Mouse (Mus musculus): ENCODE measurements at regions not wholly inside any gene's neighbourhood (a gene's known extent, or its start where the extent isn't known, plus 50 kb on each side); places are given as distances from the start of the nearest gene placed in this dataset.

DNA sequence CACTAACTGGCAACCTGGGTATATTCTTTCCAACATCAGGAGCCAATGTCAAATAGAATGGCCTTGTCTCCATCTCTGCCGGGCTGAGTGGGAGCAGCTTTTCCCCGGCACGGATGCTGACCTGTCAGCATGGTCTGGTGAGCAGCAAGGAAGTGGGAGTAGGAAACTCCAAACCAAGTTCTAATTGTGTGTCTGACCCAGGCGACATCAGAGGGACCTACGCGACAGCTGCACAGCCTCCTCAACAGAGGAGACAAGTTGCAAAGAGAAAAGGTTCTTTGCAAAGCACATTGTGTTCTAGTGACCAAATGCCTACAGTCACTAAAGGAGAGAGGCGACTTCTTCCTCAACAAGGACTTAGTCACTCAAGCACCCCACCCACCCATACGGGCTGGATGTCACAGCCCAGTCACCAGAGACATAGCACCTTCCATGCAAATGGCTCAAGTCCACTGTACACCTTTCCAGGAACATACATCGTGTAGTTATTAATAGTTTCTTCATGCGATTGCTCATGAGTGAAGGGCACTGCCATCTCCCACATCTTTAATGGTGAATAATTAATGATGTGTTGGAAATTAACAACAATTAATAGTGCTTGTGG, 334.8 kb upstream of the Hnrnpa3 start:
- no peak for DNase-seq (ENCODE audit: low read depth, low spot score)

DNA sequence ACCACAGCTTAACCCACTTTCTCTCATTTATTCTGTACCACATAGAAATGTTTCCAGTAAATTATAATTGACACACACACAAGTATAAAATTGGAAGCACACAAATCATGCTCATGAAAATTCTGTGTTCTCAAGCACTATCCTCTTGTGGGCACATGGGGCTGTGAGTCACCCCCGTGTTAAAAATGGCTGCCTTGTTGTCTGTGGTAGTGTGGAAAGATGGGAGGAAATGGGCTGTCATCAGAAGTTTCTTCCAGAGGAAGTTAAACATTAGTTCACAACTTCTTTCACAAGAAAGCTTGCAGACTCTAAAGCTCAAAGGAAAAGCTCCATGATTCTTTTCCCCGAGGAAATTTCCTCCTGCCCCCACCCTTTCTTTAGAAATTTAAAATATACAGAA, 329.5 kb upstream of the Hnrnpa3 start:
- no peak for DNase-seq (ENCODE audit: low read depth, low spot score)

DNA sequence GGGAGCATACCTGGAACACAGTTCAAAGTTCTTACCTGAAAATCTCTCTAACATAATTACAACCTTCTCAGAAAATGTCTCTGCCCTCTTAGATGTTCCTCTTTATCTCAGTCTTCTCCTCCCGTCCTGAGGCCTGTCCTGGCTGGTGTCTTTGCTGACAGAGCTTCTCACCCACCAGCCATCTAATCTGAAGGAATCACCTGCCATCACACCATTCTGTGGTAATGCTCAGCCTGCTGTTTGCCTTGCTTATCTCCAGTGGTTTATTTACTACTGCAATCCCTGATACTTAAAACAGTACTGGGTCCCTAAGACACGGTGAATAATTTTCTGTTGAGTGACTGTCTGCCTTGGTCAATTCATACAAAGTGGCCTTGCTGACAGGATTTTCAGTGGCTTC, 317.8 kb upstream of the Hnrnpa3 start:
- no peak for DNase-seq (ENCODE audit: low read depth, low spot score)

DNA sequence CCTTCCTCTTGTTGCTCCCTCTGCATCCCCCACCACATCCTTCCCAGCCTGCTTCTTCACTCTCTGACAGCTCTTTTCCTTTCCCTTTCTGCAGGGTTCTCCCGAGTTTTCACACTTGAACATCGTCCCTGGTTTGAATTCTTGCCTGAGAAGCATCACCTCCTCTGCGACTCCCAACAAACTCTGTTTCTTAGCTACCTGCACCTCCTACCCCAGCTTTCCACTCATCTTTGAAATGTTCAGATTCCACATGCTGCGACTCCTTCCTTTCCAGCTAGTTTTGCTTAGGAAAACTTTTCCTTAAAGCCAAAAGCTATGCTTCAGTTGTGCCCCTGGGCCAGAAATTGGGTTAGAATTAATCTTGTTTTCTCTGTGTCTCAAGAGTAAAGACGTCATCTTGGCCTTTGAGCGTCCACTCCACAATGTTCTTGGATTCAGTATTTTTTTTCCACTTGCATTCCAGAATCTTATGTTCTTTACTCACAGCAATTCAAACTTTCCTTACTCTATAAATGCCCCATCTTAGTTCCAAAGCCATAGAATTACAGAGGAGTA, 317.3 kb upstream of the Hnrnpa3 start:
- DNase-seq (ENCODE audit: low read depth, low spot score) = no peak

DNA sequence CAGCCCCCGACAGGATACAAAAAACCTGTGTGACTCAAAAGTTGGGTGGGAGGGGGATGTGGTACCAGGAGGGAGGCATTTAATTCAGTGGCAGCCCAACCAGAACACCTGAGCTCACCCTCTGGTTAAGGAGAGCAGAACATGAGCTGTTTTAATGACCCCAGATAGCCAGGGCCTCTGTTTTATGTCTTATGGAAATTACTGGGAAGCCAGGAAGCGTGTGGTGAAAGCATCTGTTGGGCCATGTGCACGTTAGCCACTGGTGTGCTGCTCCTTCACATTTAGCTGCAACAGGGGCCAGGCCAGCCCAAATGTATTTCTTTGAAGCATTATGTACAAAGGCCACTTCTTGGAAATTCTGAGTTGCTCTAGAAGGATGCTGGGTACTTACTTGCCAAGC, 308.2 kb upstream of the Hnrnpa3 start:
- DNase-seq (ENCODE audit: low read depth, low spot score) = no peak

DNA sequence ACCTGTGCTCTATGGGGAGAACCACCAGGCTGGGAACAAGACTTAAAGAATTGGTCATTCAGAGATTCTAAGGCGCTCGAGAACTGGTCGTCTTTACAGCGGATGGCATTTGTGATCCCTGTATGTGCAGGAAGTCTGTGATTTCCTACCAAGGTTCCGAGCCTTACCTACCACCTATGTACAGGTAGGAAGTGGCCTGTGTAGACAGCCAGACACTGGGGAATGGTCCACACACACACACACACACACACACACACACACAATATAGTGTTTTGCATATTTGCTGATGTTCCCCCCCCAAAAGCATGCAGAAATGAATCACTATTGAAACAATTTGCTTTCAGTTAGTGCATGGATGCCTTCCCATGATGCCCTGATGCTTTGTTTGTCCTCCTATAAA, 307.1 kb upstream of the Hnrnpa3 start:
- DNase-seq (ENCODE audit: low read depth, low spot score) = no peak

DNA sequence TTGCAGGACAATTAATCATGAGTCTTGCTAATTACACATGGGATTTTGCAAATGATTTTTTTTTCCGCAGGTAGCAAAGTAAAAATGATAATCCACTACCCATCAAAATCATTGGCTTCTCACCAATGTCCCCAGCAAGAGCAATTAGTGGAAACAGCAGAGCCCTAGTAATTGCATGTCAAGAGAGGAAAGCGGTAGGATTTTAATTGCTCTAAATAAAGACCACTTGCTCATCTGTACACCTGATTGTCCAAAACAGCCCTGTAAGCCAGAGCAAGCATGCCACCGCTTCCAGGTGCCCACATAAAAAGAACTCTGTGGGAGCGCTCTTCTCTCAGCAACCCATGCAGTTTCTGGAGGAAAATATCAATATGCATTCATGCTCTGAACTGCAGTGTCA, 306.5 kb upstream of the Hnrnpa3 start:
- DNase-seq (ENCODE audit: low read depth, low spot score) = no peak

DNA sequence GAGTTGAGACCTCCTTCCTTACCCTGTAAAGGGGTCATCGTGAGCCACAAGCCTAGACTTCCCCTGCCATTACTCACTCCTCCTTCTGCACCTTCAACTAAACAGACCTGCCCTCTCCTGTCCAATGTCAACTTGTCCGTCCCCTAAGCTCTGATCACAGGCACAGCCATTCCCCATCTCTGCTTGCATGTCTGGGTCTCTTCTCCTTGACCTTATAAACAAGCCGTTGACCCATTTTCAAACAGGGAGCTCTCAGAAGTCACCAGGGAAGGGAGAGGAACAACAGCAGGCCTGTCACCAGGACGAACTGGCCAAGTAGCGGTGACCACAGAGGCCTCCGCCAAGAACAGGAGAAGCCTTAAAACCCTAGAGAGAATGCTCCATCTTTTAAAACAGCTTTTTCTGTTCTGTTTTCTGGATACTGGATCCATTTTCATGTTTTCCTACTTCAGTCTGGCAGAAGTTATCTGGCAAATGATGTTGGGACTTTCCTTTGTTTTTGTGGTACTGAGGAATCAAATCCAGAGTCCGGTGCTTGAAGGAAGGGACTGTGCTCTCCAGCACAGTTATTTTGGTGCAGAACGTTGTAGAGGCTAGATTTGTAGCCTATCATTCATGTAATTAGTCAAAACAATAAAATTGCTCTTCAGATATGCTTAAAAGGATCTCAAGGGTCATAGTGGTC, 302.2 kb upstream of the Hnrnpa3 start:
- DNase-seq (ENCODE audit: low read depth, low spot score) = no peak

DNA sequence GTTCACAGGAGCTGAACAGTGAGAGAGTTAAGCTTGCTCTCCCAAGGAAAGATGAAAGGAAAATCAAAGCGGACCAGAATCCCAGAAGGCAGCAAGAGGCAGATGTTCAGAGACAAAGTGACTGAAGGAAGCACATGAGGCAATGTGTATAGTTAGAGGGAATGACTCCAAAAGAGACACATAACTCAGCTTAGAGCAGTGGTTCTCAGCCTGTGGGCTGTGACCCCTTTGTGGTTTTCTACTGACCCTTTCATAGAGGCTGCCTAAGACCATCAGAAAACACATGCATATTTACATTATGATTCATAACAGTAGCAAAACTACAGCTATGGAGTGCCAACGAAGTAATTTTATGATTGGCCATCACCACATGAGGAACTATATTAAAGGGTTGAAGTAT, 301.5 kb upstream of the Hnrnpa3 start:
- no peak for DNase-seq (ENCODE audit: low read depth, low spot score)

DNA sequence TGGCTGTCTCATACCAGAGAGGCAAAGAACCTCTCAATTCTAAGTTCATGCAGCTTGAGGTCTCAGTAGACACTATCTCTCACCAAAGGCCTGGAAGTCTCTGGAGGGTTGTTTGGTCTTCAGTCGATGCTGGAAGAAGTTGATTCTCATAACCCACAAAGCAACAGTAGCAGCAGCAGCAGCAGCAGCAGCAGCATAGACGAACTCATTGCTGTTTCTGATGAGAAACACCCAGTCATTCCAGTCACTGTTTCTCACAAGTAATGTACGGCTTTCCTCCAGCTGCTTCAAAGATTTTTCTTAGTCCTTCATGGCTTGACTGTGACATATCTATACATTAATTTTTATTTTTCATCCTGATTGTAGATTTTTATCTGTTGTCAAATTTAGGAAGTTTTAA, 298.1 kb upstream of the Hnrnpa3 start:
- DNase-seq (ENCODE audit: low read depth, low spot score) = no peak

DNA sequence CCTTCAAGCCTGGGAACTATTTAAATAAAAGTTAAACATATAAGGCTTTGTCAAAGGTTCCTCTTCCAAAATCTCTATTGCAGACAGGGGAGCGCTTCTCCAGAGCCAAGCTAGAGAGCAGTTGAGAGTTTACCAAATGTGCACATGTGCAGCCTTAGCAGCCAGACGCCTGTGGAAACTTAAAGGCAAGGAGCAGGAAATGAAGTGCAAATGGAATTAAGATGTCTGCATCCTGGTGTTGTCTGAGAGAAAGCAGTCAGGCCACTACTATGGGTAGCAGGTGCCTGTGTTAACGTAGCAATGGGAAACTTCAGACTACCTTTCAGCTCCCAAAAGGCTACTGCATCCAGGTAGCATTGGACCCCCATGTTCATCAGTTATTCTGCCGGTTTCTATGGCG, 282.4 kb upstream of the Hnrnpa3 start:
- no peak for DNase-seq (ENCODE audit: low read depth, low spot score)

DNA sequence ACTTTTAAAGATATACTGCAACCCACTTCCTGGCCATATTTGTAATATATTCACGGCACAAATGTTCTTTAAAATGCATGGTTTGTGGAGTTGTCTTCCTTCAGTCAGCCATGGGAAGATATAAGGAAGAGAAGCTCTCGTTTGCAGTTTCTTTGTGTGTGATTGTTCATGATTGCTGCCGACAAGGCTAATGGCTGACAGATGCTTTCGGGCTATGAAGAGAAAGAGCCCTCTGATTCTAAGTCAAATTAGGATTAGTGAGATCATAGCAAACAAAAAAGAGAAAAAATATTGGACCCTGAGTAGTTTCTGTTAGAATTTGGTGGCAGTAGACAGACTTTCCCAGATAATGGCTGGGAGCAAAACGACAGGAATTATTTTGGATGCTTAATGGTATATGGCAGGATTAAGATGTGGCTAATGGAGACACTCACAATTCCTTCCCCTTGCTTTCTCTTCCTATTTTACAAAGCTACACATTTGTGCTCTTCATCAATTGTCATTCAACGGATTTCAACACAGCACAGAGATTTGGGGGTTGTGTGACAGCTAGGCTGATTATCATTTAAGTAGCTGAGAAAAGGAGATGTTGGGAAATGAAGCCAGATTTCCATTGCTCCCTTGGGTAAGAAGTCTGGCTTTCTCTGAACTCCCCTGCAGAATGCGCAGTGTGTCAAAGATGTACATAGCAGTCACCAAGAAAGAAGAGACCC, 273.4 kb upstream of the Hnrnpa3 start:
- no peak for DNase-seq (ENCODE audit: low read depth, low spot score)

DNA sequence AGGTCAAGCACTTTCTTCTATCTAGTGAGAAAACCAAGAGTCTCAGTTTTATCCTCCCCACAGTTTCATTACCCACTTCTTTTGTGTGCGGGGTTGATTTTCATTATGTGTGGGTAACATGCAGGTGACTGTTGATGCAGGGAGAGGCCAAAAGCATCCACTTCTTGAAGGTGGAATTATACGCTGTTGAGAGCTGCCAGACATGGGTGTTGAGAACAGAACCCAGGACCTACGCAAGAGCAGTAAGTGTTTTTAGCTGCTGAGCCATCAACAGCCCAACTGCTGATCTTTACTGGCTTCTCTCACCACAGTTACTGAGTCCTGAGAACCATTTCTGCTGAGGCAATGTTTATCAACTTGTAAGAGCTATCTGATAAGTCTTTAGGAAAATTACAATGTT, 272.4 kb upstream of the Hnrnpa3 start:
- DNase-seq (ENCODE audit: low read depth, low spot score) = no peak

DNA sequence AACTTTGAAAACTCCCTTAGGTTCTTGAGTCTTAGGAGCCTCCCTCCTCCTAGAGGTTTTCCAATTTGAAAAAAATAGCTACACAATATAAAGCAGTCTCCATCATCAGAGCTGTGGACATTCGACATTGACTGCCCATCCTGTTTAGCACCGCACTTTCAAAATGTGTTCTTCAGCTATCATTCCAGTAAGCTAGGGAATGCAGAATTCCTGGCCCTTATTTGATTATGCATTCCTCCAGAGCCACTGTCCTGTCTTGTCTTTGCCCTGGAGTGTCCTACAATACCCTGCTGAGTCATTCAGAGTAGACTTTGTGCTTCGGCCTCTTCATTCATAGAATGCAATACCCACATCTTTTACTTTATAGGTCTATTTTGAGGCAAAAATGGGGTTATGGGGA, 267.0 kb upstream of the Hnrnpa3 start:
- no peak for DNase-seq (ENCODE audit: low read depth, low spot score)

DNA sequence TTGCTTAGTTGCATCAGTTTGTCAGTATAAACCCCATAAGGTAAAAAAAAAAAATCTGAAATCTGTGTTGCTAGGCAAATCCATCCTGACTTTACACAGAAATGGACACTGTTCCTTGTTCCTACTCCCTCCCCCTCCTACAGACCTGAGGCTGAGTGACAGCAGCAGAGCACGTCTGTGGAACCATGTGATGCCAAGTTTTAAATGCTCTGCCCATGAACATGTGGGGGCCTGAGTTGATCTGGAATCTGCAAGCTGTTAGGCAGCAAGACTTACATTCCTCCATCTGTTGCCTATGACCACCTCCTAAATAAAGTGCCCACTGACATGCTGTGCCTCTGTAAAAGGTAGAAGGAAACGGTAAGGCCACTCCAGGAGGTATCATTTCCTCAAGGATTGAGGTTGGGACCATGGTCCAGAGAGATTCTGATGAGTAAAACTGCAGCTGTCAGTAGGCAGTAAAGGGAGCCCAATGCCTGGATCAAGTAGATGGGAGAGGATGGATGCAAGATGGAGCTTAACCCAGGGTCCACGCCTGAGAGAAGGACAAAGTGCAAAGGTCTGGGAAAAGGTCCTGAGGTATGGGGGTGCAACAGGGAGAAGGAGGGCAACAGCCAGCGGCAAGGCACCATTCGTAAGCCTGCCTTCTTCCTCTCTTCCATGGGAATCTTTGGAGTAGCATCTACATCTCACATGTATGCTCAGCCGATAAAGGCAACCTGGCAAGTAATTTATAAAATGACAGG, 264.0 kb upstream of the Hnrnpa3 start:
- DNase-seq (ENCODE audit: low read depth, low spot score) = no peak

DNA sequence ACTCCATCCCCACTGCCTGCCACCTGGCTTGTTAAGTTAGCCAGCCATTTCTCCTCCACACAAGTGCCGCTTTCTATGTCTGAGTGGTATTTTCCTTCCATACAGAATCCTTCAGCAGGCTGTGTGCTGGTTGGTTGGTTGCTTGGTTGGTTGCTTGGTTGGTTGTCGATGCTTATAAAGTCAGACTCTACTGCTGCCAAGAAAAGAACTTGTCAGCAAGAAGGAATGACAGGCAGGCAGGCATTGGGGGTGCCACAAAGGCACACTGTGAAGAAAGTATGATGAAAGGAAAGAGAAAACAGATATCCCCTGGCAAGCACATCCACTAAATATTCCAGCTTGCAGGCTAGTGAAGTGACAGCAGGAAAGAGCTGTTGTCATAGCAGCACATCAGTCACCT, 263.0 kb upstream of the Hnrnpa3 start:
- DNase-seq (ENCODE audit: low read depth, low spot score) = no peak

DNA sequence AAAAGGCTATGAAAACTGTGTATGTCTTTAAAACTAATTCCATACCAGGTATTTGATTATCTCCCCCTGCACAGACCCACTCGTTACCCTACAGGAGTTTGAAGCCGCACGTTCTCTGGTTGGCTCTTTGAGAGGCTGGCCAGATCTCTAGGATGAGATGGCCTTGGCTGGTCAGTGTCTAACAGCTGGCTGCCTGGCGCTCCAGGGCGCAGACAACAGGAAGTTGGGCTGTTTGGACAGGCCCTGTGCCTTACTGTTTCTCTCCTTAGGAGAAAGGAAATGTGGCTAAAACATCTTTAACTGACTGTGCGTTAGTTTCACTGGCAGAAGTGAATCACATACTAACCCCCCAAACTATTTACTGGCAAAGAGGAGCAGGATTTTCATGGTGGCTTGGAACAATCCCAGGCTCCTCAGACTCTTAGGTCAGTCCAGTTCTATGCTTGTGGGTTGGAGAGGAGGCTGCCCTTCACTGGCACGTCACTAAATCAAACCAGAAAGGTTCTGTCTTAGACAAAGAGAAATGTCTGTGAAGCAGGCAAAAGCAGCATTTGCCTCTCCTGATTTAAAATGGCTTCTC, 258.7 kb upstream of the Hnrnpa3 start:
- no peak for DNase-seq (ENCODE audit: low read depth, low spot score)

DNA sequence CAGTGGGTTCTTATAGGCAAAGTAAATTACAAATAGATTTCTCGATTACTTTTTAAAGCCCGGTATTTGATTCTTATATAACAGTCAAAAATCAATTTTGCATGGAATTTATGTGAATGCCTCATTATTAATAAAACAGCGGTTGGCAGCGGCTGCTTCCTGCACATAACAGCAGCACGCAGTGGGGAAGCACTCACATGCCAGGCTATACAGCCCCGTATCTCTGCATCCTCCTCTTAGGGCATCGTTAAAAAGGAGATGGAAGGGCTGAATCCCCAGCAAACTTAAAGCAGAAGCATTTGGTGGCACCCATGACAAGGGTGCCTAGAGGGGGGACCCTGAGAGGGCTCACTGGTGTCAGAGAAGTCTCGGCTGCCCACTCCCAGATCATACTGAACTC, 255.3 kb upstream of the Hnrnpa3 start:
- no peak for DNase-seq (ENCODE audit: low read depth, low spot score)

DNA sequence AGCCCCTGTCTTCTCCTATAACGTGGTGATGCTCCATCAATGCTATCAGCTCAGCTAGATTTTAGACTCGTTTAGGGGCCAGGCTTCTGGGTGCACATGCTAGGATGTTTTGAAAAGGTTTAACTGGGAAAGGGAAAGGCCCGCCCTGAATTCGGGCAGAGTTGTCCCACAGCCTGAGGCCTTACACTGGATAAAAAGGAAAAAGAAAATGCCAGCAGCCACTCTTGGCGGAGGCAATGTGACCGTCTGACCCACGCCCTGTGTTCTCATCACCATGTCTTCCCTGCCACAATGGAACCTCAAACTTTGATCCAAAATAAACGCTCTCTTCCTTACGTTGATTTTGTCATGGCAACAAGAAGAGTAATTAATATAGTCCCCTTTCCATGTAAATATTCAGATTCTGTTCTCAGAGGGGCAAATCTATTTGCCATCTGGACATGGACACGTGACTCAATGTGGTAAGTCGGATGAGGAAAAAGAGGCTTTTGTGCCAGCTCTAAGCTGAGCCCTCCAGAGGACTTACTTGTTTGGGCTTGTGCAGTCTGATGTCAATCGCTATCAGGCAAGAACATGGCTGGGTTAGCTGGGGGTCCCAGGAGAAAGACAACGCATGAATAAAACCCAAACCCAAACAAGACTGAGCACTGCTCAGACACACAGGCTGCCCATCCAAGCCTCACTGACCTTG, 253.4 kb upstream of the Hnrnpa3 start:
- no peak for DNase-seq (ENCODE audit: low read depth, low spot score)

DNA sequence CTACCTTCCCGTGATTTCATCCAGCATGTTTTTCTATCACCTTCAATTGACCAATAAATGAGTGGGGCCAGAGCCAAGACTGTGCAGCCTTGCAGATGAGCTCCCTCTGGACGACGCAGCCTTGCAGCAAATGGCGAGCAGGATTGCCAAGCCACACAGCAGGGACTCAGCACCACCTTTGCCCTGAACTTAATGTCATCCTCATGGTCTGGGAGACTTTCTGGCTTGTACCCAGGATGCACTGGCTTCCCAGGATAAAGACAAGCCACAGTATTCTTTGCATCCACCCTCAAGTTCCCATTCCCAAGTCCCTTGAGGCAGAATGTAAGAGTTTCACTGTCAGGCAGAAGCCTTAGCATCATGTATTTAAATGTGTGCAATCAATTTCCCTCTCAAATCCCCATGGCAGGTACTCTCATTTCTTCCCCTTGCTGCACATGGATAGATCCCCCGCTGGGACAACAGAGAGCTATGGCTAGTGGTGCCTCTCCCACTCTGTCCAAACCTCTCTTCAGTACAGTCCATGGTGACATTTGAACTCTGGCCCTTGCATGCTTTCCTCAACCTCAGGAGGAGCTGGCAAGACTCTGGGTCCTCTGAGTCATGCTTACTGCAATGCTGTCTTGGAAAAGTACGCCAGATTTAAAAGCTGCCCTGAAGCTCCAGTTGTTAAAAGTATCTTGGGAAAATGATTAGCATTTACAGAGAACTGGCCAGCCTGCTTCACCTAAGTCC, 252.2 kb upstream of the Hnrnpa3 start:
- DNase-seq (ENCODE audit: low read depth, low spot score) = no peak

DNA sequence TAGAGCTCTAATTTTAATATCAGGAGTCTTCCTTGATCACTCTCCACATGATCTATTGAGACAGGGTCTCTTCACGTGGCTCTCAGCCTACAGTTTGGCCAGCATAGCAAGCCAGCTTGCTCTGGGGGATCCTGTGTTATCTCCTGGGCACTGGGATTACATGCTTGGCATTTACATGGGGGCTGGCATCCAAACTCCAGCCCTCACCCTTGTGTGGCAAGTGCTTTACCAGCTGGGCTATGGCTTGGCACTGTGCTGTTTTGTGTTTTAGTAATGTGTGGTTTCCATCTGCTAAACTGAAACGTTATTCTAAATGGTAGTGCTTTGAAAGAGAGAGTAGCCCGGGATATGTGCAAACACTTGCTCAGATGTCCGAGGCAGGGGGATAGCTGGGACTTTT, 251.5 kb upstream of the Hnrnpa3 start:
- no peak for DNase-seq (ENCODE audit: low read depth, low spot score)
